Mouse (Mus musculus) neural tube, embryonic 11.5 days (tissue): ENCODE results near the gene Gm37419. TPM values are rescaled to one million over a fixed set of nuclear protein-coding genes. Genes with fewer than 3 reads are reported as not detected.

ENCODE experiments used
- ATAC-seq: fragments of 200-750 bp; cut with Nextera tagmentation; 2 replicates; pipeline ENCODE4 v1.8.0; 2017; ENCODE audit warnings: moderate number of reproducible peaks, mild to moderate bottlenecking, moderate TSS enrichment, moderate library complexity; ENCODE audit not compliant: insufficient read depth, low FRiP score, low TSS enrichment
- DNase-seq: peaks from one replicate; pipeline ENCODE4 v3.0.0-alpha.2; 2015; ENCODE audit warnings: low spot score
- H3K27ac ChIP-seq: fragments of 300-500 bp; sonication (generic); 2 replicates; pipeline ENCODE4 v1.5.1; 2014; ENCODE audit warnings: low read depth, mild to moderate bottlenecking, low read length
- H3K27me3 ChIP-seq: fragments of 300-500 bp; sonication (generic); 2 replicates; pipeline ENCODE4 v1.6.1; 2014; ENCODE audit warnings: mild to moderate bottlenecking, low read length, mixed read lengths; ENCODE audit not compliant: control insufficient read depth, insufficient read depth
- H3K36me3 ChIP-seq: fragments of 300-500 bp; sonication (generic); 2 replicates; pipeline ENCODE4 v1.6.1; 2014; ENCODE audit warnings: mild to moderate bottlenecking, low read length, moderate library complexity, mixed read lengths; ENCODE audit not compliant: control insufficient read depth, insufficient read depth
- H3K4me1 ChIP-seq: fragments of 300-500 bp; sonication (generic); 2 replicates; pipeline ENCODE4 v1.6.1; 2014; ENCODE audit warnings: low read length, mixed read lengths; ENCODE audit not compliant: control insufficient read depth, insufficient read depth
- H3K4me2 ChIP-seq: fragments of 300-500 bp; sonication (generic); 2 replicates; pipeline ENCODE4 v1.6.1; 2014; ENCODE audit warnings: low read depth, mild to moderate bottlenecking, moderate library complexity
- H3K4me3 ChIP-seq: fragments of 300-500 bp; sonication (generic); 2 replicates; pipeline ENCODE4 v1.5.1; 2014; ENCODE audit warnings: low read depth, low read length
- H3K9ac ChIP-seq: fragments of 300-500 bp; sonication (generic); 2 replicates; pipeline ENCODE4 v1.6.1; 2014; ENCODE audit warnings: mild to moderate bottlenecking, low read length
- H3K9me3 ChIP-seq: fragments of 300-500 bp; sonication (generic); 2 replicates; pipeline ENCODE4 v1.6.1; 2016; ENCODE audit warnings: low read length; ENCODE audit not compliant: control insufficient read depth
- WGBS: fragments of 180-500 bp; shearing (Covaris S2); extraction: QIAGEN DNeasy Blood & Tissue Kit; methylation state at CpG from one replicate; pipeline ENCODE4 v1.1.7; 2014; 5-methylcytosine and 5-hydroxymethylcytosine counted together
- polyA plus RNA-seq: library from polyadenylated mRNA; unstranded; fragments of >200 nt; fragmentation: Nextera tagmentation; extraction: Ambion mirVana; gene quantifications from 2 replicates; pipeline ENCODE4 v1.2.1, GENCODE M21; 2014

The Gm37419 gene
- polyA plus RNA-seq = not detected in 2 replicates

GRCm38 (mm10) chr16:23988466-23989208 is at the start of gene Gm37419, which contains the start of gene Bcl6:
Gm37419 (plus strand) TSS chr16:23988482.
Bcl6 (minus strand) TSS chr16:23988852.
- ATAC-seq (peak; percentile 79), DNase-seq (peak; percentile 91)
- peak within 1 kb of the TSS; percentile 96 for H3K27ac ChIP-seq
- peaks cover 22% of the 10 kb centered on the region for H3K4me1 ChIP-seq
- H3K4me2 ChIP-seq = peak within 1 kb of the TSS; percentile 95
- WGBS = under 1% methylated on average over 68 of the region's 68 CpGs
- H3K9ac ChIP-seq = peak within 1 kb of the TSS; percentile 81
- H3K4me3 ChIP-seq = peak within 1 kb of the TSS; percentile 70
- H3K36me3 ChIP-seq = no peaks in the 10 kb centered on the region
- H3K9me3 ChIP-seq = no peaks in the 10 kb centered on the region
- peaks cover 22% of the 10 kb centered on the region for H3K27me3 ChIP-seq

DNA sequence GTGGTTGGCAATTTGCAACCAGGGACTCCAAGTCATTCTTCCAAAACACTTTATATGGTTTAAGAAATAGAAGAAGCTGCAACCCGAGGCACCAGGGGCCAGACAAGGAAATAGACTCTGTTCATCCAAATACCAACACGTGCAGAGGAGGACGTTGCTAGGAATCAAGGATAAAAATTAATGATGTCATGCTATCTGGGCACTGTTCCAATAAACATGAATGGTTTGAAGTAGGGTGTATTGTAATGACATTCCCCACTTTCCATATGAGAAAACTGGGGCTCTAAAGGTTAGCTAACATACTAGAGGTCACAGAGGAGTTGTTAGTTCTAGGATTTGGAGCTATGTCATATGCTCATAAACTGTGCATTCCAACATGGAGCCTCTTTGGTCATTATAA is 43.5 kb upstream of the Gm37419 start:
- Histone ChIP-seq H3K4me3 (no peak overlapping the region), H3K4me1 (no peaks in the 10 kb centered on the region), H3K9me3 (no peaks in the 10 kb centered on the region), H3K27me3 (no peaks in the 10 kb centered on the region), H3K4me2 (no peak overlapping the region), H3K9ac (no peak overlapping the region), H3K27ac (no peak overlapping the region), H3K36me3 (no peaks in the 10 kb centered on the region)
- no peak for DNase-seq
- WGBS = 82% methylated on average over 3 of the region's 3 CpGs
- no peak for ATAC-seq

GRCm38 (mm10) chr16:23947654-23948053 is 40.6 kb upstream of the Gm37419 start:
- WGBS = 89% methylated on average over 6 of the region's 6 CpGs
- no peaks in the 10 kb centered on the region for H3K36me3 ChIP-seq
- H3K9me3 ChIP-seq = no peaks in the 10 kb centered on the region
- H3K27me3 ChIP-seq = no peaks in the 10 kb centered on the region
- DNase-seq (no peak), ATAC-seq (no peak)
- H3K9ac ChIP-seq = no peak overlapping the region
- no peak overlapping the region for H3K4me2 ChIP-seq
- H3K4me1 ChIP-seq = no peaks in the 10 kb centered on the region
- H3K4me3 ChIP-seq = no peak overlapping the region
- no peak overlapping the region for H3K27ac ChIP-seq

DNA sequence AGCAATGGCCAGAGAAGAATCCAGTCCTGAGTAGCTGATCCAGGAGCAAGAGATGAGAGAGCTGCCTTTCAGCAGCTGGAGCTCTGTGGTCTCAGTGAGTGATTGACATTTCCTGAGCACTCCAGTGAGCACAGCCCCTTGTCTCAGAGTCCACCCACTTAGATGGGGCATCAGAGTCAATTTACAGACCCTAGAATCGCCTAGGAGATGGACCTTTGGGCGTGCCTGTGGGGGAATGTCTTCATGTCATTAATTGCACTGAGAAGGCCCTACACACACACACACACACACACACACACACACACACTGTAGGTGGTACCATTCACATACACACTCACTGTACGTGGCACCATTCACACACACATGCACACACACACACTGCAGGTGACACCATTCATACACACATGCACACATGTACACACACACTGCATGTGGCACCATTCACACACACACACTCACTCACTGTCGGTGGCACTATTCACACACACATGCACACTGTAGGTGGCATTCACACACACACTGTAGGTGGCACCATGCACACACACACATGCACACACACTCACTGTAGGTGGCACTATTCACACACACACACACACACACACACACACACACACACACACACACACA is 36.1 kb upstream of the Gm37419 start:
- ATAC-seq (no peak), DNase-seq (peak; percentile 1)
- Histone ChIP-seq H3K4me2 (no peak overlapping the region), H3K36me3 (no peaks in the 10 kb centered on the region), H3K4me3 (no peak overlapping the region), H3K27ac (no peak overlapping the region), H3K27me3 (no peaks in the 10 kb centered on the region), H3K9ac (no peak overlapping the region), H3K4me1 (no peaks in the 10 kb centered on the region), H3K9me3 (no peaks in the 10 kb centered on the region)
- WGBS = 79% methylated on average over 4 of the region's 4 CpGs

DNA sequence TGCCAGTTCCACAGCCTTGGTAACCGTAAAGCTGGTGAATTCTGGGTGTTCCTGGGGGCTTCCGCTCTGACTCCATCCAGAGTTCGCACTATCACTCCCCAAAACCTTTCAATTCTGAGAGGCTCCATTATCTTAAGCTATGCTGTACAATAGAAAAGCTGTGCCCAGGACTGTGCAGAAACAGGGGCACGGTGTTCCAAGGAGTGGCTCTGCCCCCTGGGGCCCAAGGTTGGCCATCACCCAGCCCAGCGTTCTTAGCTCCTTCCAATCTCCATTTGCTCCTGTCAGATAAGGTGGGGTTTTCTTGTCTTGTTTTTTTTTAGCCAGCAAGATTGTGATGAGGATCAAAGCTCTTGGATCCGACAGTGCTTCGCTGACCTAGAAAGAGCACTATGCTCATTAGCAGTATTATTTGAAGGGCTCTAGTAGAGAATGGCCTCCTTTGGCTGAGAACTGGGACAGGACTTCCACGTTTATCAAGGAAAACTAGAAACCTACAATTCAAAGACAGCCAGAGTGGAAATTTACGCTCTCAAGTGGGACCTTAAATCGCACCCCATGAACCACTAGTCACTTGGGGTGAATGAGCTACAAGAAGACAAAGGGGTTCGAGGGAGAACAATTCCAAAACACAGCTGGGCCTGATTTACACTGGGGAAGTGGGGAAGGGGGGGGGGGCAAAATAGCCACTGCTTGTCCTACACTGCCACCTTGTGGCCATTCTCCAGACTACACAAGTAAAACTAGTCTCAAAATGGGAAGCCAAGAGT is 34.9 kb upstream of the Gm37419 start:
- ATAC-seq (peak; percentile 45; the same call in 1 of the 2 replicates), DNase-seq (peak; percentile 54)
- Histone ChIP-seq H3K4me2 (no peak overlapping the region), H3K4me3 (no peak overlapping the region), H3K27ac (no peak overlapping the region), H3K36me3 (no peaks in the 10 kb centered on the region), H3K27me3 (no peaks in the 10 kb centered on the region), H3K4me1 (no peaks in the 10 kb centered on the region), H3K9ac (no peak overlapping the region), H3K9me3 (no peaks in the 10 kb centered on the region)
- WGBS = 50% methylated on average over 11 of the region's 11 CpGs

DNA sequence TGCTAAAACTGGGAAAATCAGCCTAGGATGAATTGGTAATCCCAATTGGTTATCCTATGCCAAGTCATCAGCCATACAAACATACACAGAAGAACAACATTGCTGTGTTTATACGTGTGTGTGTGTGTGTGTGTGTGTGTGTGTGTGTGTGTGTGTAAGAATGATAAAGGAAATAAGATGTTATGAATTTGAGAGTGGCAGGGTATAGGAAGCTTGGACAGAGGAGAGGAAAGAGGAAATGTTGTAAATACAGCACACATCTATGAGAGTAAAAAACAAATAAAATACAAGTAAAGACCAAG is 34.4 kb upstream of the Gm37419 start:
- Histone ChIP-seq H3K27me3 (no peaks in the 10 kb centered on the region), H3K36me3 (no peaks in the 10 kb centered on the region), H3K27ac (no peak overlapping the region), H3K9me3 (no peaks in the 10 kb centered on the region), H3K9ac (no peak overlapping the region), H3K4me3 (no peak overlapping the region), H3K4me1 (no peaks in the 10 kb centered on the region), H3K4me2 (no peak overlapping the region)
- DNase-seq (no peak), ATAC-seq (no peak)
- WGBS = 7% methylated on average over 1 of the region's 1 CpGs

DNA sequence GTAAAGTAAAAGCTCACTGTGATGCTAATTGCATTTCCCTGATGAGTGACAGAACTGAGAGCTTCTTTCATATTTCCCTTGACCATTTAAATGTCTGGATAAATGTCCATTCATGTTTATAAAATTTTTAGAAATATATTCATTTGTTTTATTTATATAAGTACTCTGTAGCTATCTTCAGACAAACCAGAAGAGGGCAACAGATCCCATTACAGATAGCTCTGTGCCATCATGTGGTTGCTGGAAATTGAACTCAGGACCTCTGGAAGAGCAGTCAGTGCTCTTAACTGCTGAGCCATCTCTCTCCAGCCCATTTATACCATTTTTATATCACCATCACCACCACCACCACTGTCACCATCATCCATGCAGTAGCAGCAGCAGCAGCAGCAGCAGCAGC is 29.3 kb upstream of the Gm37419 start:
- Histone ChIP-seq H3K27me3 (no peaks in the 10 kb centered on the region), H3K4me3 (no peak overlapping the region), H3K9me3 (no peaks in the 10 kb centered on the region), H3K27ac (no peak overlapping the region), H3K9ac (no peak overlapping the region), H3K4me2 (no peak overlapping the region), H3K36me3 (no peaks in the 10 kb centered on the region), H3K4me1 (no peaks in the 10 kb centered on the region)
- DNase-seq (no peak), ATAC-seq (no peak)

- DNase-seq (no peak), ATAC-seq (no peak)
- 85% methylated on average over 2 of the region's 2 CpGs for WGBS
- H3K36me3 ChIP-seq = no peaks in the 10 kb centered on the region
- H3K4me1 ChIP-seq = no peaks in the 10 kb centered on the region
- no peak overlapping the region for H3K27ac ChIP-seq
- H3K4me2 ChIP-seq = no peak overlapping the region
- H3K9ac ChIP-seq = no peak overlapping the region
- H3K9me3 ChIP-seq = no peaks in the 10 kb centered on the region
- no peak overlapping the region for H3K4me3 ChIP-seq
- H3K27me3 ChIP-seq = no peaks in the 10 kb centered on the region
Observed at GRCm38 (mm10) chr16:23962401-23962800, 25.9 kb upstream of the Gm37419 start.
